Mouse (Mus musculus) hindbrain, embryonic 16.5 days (tissue): ENCODE data around the gene Il1rl2. TPM values are rescaled to one million over a fixed set of nuclear protein-coding genes. Genes with fewer than 3 reads are reported as not detected.
"Not testable (repeated sequence)": the region's sequence is repeated elsewhere in the genome, so short reads cannot be mapped to it uniquely, and the experiment has no call there.

Experiments used
- ATAC-seq: fragments of 200-750 bp; cut with Nextera tagmentation; 2 replicates; pipeline ENCODE4 v1.8.0; 2017; ENCODE audit warnings: moderate TSS enrichment, moderate library complexity
- H3K27ac ChIP-seq: fragments of 300-500 bp; sonication (generic); 2 replicates; pipeline ENCODE4 v1.5.1; 2014; ENCODE audit warnings: low read depth, mild to moderate bottlenecking, control low read depth, low read length, moderate library complexity
- H3K27me3 ChIP-seq: fragments of 300-500 bp; sonication (generic); replicated peaks from 2 replicates; pipeline ENCODE4 v1.6.1; 2014; ENCODE audit warnings: low read length; ENCODE audit not compliant: control insufficient read depth, insufficient read depth
- H3K36me3 ChIP-seq: fragments of 300-500 bp; sonication (generic); 2 replicates; pipeline ENCODE4 v1.6.1; 2014; ENCODE audit warnings: mild to moderate bottlenecking, low read length, moderate library complexity, mixed read lengths; ENCODE audit not compliant: control insufficient read depth, insufficient read depth
- H3K4me1 ChIP-seq: fragments of 300-500 bp; sonication (generic); 2 replicates; pipeline ENCODE4 v1.6.1; 2014; ENCODE audit warnings: low read depth, low read length; ENCODE audit not compliant: control insufficient read depth, insufficient read depth
- H3K4me2 ChIP-seq: fragments of 300-500 bp; sonication (generic); 2 replicates; pipeline ENCODE4 v1.6.1; 2014; ENCODE audit warnings: mild to moderate bottlenecking, low read length, control low read depth, moderate library complexity
- H3K4me3 ChIP-seq: fragments of 300-500 bp; sonication (generic); 2 replicates; pipeline ENCODE4 v1.5.1; 2014; ENCODE audit warnings: mild to moderate bottlenecking, low read length, control low read depth, moderate library complexity
- H3K9ac ChIP-seq: fragments of 300-500 bp; sonication (generic); 2 replicates; pipeline ENCODE4 v1.6.1; 2014; ENCODE audit warnings: low read depth, mild to moderate bottlenecking, control low read depth, low read length, moderate library complexity
- H3K9me3 ChIP-seq: fragments of 300-500 bp; sonication (generic); 2 replicates; pipeline ENCODE4 v1.6.1; 2014; ENCODE audit warnings: mild to moderate bottlenecking, low read length, moderate library complexity; ENCODE audit not compliant: control insufficient read depth
- WGBS: fragments of 180-500 bp; shearing (Covaris S2); extraction: QIAGEN DNeasy Blood & Tissue Kit; methylation state at CpG from one replicate; pipeline ENCODE4 v1.1.7; 2014; 5-methylcytosine and 5-hydroxymethylcytosine counted together
- polyA plus RNA-seq: library from polyadenylated mRNA; unstranded; fragments of >200 nt; fragmentation: Nextera tagmentation; extraction: Ambion mirVana; gene quantifications from 2 replicates; pipeline ENCODE4 v1.2.1, GENCODE M21; 2015

Gene Il1rl2
- polyA plus RNA-seq, 1 experiment from 2014 or later, result 0.79 TPM

GRCm38 (mm10) chr1:40292231-40292630 is 32.2 kb upstream of the Il1rl2 start:
- no peak for ATAC-seq
- no peak overlapping the region for H3K4me3 ChIP-seq
- H3K9ac ChIP-seq, result no peak overlapping the region
- no peak overlapping the region for H3K27ac ChIP-seq
- no peaks in the 10 kb centered on the region for H3K4me1 ChIP-seq
- H3K36me3 ChIP-seq, result no peaks in the 10 kb centered on the region
- 97% methylated on average over 2 of the region's 2 CpGs for WGBS
- H3K9me3 ChIP-seq, result no peaks in the 10 kb centered on the region
- no peak overlapping the region for H3K4me2 ChIP-seq
- no peaks in the 10 kb centered on the region for H3K27me3 ChIP-seq

GRCm38 (mm10) chr1:40293891-40294290 is 30.5 kb upstream of the Il1rl2 start:
- H3K4me2 ChIP-seq, result no peak overlapping the region
- no peaks in the 10 kb centered on the region for H3K9me3 ChIP-seq
- no peaks in the 10 kb centered on the region for H3K36me3 ChIP-seq
- H3K27ac ChIP-seq, result no peak overlapping the region
- H3K4me1 ChIP-seq, result no peaks in the 10 kb centered on the region
- 96% methylated on average over 7 of the region's 7 CpGs for WGBS
- H3K9ac ChIP-seq, result no peak overlapping the region
- H3K4me3 ChIP-seq, result no peak overlapping the region
- ATAC-seq, result no peak
- H3K27me3 ChIP-seq, result no peaks in the 10 kb centered on the region

- Histone ChIP-seq H3K4me3 (no peak overlapping the region), H3K9me3 (no peaks in the 10 kb centered on the region), H3K9ac (no peak overlapping the region), H3K4me1 (no peaks in the 10 kb centered on the region), H3K27me3 (no peaks in the 10 kb centered on the region), H3K27ac (no peak overlapping the region), H3K36me3 (no peaks in the 10 kb centered on the region), H3K4me2 (no peak overlapping the region)
- 91% methylated on average over 9 of the region's 9 CpGs for WGBS
- no peak for ATAC-seq
Observed at GRCm38 (mm10) chr1:40294824-40295223, 29.6 kb upstream of the Il1rl2 start.

- H3K4me1 ChIP-seq, result no peaks in the 10 kb centered on the region
- no peak overlapping the region for H3K4me3 ChIP-seq
- H3K27me3 ChIP-seq, result no peaks in the 10 kb centered on the region
- H3K36me3 ChIP-seq, result no peaks in the 10 kb centered on the region
- no peak overlapping the region for H3K9ac ChIP-seq
- H3K4me2 ChIP-seq, result no peak overlapping the region
- WGBS, result 87% methylated on average over 2 of the region's 2 CpGs
- no peaks in the 10 kb centered on the region for H3K9me3 ChIP-seq
- no peak for ATAC-seq
- no peak overlapping the region for H3K27ac ChIP-seq
Observed at GRCm38 (mm10) chr1:40298053-40298452, 26.4 kb upstream of the Il1rl2 start.

GRCm38 (mm10) chr1:40303179-40303866 is 21.1 kb upstream of the Il1rl2 start:
- no peaks in the 10 kb centered on the region for H3K36me3 ChIP-seq
- no peak for ATAC-seq
- no peak overlapping the region for H3K27ac ChIP-seq
- no peak overlapping the region for H3K4me3 ChIP-seq
- H3K4me1 ChIP-seq, result no peaks in the 10 kb centered on the region
- H3K27me3 ChIP-seq, result no peaks in the 10 kb centered on the region
- H3K9ac ChIP-seq, result no peak overlapping the region
- H3K4me2 ChIP-seq, result no peak overlapping the region
- no peaks in the 10 kb centered on the region for H3K9me3 ChIP-seq
- WGBS, result 68% methylated on average over 7 of the region's 7 CpGs

- H3K4me1 ChIP-seq, H3K27ac ChIP-seq, H3K9ac ChIP-seq, H3K36me3 ChIP-seq, ATAC-seq, H3K27me3 ChIP-seq, H3K4me3 ChIP-seq, H3K9me3 ChIP-seq, H3K4me2 ChIP-seq: not testable (repeated sequence)
- WGBS, result 73% methylated on average over 4 of the region's 4 CpGs
Observed at GRCm38 (mm10) chr1:40304321-40304720, 20.1 kb upstream of the Il1rl2 start.

GRCm38 (mm10) chr1:40306111-40306510 is 18.3 kb upstream of the Il1rl2 start:
- no peaks in the 10 kb centered on the region for H3K9me3 ChIP-seq
- WGBS, result 79% methylated on average over 2 of the region's 2 CpGs
- H3K27ac ChIP-seq, result no peak overlapping the region
- H3K4me1 ChIP-seq, result no peaks in the 10 kb centered on the region
- no peak overlapping the region for H3K4me2 ChIP-seq
- no peak overlapping the region for H3K4me3 ChIP-seq
- no peaks in the 10 kb centered on the region for H3K27me3 ChIP-seq
- no peak for ATAC-seq
- no peak overlapping the region for H3K9ac ChIP-seq
- no peaks in the 10 kb centered on the region for H3K36me3 ChIP-seq

GRCm38 (mm10) chr1:40311123-40311522 is 13.3 kb upstream of the Il1rl2 start:
- Histone ChIP-seq H3K4me2 (no peak overlapping the region), H3K27ac (no peak overlapping the region), H3K4me3 (no peak overlapping the region), H3K4me1 (no peaks in the 10 kb centered on the region), H3K9ac (no peak overlapping the region), H3K9me3 (no peaks in the 10 kb centered on the region), H3K27me3 (no peaks in the 10 kb centered on the region), H3K36me3 (no peaks in the 10 kb centered on the region)
- WGBS, result 86% methylated on average over 3 of the region's 3 CpGs
- ATAC-seq, result no peak

- Histone ChIP-seq H3K9me3 (no peaks in the 10 kb centered on the region), H3K27ac (no peak overlapping the region)
- 86% methylated on average over 2 of the region's 2 CpGs for WGBS
Observed at GRCm38 (mm10) chr1:40311625-40312024, 12.8 kb upstream of the Il1rl2 start.

GRCm38 (mm10) chr1:40314016-40314415 is 10.4 kb upstream of the Il1rl2 start:
- Histone ChIP-seq H3K4me2 (no peak overlapping the region), H3K27me3 (no peaks in the 10 kb centered on the region), H3K36me3 (no peaks in the 10 kb centered on the region), H3K9me3 (no peaks in the 10 kb centered on the region), H3K27ac (no peak overlapping the region), H3K9ac (no peak overlapping the region), H3K4me1 (no peaks in the 10 kb centered on the region), H3K4me3 (no peak overlapping the region)
- WGBS, result 79% methylated on average over 12 of the region's 12 CpGs
- no peak for ATAC-seq

More at GRCm38 (mm10) chr1:40311625-40312024, 12.8 kb upstream of the Il1rl2 start:
- H3K4me1 ChIP-seq, result no peaks in the 10 kb centered on the region
- H3K4me2 ChIP-seq, result no peak overlapping the region
- H3K36me3 ChIP-seq, result no peaks in the 10 kb centered on the region
- H3K27me3 ChIP-seq, result no peaks in the 10 kb centered on the region
- H3K9ac ChIP-seq, result no peak overlapping the region
- no peak overlapping the region for H3K4me3 ChIP-seq
- no peak for ATAC-seq
